Mouse (Mus musculus) retina, postnatal 1 day (tissue): ENCODE results near the gene Fnbp1.

Experiments used
- DNase-seq: peaks from one replicate; pipeline ENCODE4 v3.0.0-alpha.2; 2012

The Fnbp1 gene

DNA sequence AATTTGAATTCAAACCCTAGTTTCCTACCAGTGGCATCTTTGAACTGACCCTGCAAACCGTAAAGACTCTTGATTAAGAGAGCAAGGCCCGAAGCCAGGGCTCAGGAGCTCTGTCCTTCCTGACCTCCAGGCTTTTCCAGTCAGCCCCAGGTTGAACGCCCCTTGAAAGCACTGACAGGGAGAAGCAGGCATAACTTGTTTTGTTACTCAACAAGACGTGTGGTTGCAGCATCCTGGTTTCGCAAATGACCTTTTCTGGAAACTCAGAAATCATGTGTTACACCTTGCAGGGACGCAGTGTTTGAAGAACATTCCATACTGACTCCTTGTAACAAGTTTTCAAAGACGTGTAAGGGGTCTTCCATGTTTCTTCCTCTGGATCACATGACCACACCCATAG, 5.2 kb upstream of the Fnbp1 start:
- DNase-seq = no peak

DNA sequence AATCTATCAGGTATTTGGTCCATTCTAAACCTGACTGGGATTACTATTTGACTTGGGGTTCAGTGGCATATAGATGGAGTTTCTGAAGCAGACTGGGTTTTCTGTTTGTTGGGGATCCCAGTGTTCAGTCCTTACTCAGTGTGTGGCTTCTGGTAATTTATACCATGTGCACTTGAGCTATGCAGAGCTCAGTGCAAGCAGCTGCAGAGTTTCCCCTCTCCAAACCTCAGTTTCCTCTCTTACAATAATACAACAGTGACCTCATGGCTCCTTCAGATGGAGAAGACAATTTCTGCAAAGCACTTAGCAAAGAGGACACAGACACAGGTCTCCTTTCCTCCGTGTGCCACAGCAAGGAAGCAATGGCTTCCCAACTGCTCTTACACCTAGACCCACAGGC, 3.1 kb upstream of the Fnbp1 start:
- DNase-seq = no peak

DNA sequence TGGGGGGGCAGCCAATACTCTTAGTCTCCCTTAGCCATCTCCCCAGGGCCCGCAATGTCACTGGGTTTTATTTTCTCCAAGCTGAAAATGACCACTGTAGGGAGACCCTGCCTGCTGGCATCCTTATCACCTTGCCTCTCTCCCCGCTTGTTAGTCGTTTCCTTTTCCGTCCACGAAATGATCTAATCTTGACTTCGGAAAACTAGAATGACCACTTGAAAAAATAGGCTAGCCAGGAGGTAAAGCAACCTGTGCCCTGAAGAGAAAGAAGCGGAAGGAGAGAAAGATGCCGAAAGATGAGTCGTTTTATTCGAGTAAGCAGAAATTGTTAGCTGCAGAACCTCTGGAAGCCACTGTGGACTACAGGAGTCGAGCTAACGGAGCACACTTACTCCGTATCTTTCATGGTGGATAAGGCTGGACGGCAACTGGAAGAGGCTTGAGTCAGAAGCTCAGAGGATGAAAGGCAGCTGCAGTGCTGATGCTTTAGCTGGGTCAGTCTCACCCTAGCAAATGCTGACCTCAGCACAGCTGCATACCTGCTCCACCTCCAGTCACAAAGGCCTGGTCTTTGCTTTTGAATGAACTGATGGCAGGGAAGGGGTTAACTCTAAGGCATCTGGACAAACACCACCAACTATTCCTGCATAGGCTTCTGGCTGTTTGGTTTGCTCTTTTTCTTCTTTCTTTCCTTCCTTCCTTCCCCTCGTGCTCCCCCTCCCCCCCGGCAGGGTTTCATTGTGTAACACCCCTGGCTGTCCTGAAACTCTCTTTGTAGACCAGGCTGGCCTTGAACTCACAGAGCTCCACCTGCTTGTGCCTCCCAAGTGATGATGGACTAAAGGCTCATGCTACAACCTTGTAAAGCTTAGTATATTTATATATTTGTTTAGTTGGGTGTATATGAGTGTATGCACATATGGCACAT, 2.2 kb upstream of the Fnbp1 start:
- DNase-seq = no peak

DNA sequence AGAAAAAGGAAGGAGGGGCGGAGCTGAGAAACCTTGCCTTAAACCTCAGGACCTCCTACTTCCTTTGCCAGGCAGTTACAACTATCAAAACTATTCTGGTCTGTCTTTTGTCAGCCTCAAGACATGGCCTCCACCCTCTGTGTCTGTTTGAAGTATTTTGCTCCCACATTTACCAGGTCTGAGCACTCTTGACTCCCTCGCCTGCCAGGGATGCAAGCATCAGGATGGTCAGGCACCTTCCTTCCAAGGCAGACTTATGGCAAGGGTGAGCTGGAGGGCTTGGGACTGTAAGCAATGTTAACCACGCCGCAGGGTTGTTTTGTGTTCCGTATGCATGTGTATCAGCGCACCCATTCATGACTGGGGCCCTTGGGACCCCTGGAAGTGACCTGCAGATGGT, 1.5 kb upstream of the Fnbp1 start:
- DNase-seq = no peak

DNA sequence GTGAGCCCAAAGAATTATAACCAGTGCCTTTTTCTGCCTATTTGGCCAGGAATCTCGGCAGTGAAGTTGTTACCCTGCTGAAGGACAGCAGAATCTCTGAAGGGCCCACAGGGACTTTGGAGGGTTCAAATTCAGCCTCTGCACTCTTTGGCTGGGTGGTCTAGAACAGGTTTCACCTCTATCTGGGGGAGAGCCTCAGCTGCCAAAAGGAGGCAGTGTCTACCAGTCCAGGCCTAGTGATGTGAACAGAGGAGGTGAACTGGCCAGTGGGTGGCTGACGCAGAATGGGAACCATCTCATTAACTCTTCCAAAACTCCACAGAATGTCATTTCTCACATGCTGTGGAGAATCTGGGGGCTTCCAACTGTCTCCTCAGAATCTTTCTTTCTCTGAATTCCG, 697 bp upstream of the Fnbp1 start:
- no peak for DNase-seq

DNA sequence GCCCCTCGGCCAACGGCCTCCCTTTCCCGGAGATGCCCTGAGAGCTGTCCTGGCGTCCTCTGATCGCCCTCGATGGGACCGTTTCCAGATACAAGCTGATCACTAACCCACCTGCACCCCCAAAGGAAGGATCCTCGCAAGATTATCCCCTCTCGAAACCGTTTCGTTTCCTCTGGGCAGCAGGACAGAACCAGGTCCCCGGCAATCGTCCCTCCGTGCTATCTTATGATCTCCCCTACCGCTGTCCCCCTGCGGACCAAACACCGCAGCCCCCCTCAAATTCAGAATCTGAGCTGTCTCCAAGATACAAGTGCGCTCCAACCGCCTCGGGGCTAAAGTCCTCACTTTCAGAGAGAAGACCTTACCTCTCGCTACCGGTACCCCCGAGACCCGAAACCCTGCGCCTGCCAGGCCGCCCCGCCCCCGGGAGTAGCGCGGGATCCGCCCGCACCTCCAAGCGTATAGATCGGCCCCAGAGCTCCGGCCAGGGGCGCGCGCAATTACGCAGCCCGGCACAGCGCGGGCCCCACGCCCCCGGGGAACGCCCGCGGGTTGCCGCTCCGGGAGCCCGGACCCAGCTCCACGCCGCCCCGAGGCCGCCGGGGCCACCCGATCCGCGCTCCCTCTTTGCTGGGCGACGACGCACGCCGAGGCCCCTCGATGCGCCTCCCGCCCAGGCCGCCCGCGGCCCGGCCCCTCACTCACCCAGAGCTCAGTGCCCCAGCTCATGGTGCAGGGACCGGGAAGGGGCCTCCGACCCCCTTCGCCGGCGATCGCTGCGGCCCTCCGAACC, 538 bp downstream of the Fnbp1 start:
- DNase-seq = peak; percentile 59

DNA sequence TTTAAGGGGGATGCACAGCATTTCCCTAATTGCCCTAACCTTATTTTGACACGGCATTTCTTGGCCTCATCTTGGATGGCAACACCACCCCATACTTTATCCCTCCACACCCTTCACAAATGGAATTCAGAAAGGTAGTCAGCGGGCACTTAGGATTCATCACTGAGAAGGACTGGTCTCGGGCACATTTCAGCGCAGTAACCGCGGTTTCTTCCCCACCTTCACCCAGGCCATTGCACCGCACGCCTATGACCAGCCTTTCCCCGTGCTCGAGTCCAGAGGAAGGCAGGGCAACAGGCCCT, 1.1 kb downstream of the Fnbp1 start:
- DNase-seq = no peak

DNA sequence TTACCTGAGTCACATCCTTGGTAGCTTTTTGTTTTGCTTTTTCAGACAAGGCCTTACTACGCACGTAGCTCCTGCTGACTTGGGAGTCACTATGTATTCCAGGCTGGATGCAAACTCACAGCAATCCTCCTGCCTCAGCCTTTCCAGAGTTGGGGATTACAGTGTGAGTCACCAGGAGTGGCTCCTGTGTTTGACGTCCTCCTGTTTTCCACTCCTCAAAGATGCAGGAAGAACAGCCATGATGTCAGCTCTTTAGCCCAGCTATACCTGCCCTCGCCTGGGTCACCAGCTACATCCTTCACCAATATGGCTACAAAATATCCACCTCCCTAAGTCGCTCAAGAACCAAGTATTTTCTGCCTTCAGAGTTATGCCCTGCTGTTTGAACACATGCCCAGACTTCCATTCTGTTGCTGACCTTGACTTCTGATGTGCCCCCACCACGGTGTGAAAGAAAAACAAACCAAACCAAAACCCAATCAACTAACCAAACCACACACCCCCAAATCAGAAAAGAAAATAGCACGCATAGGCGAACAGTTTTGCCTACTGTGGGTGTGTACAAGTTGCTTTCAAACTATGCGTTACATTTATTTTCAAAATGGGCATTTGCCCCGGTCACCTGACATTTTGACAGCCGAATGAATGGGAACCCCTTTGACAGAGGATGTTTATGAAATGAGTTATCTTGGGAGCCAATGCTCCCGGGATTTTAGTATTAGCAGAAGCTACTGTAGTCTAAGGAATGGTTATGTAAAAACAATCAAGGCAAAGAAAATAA, 1.6 kb downstream of the Fnbp1 start:
- no peak for DNase-seq

DNA sequence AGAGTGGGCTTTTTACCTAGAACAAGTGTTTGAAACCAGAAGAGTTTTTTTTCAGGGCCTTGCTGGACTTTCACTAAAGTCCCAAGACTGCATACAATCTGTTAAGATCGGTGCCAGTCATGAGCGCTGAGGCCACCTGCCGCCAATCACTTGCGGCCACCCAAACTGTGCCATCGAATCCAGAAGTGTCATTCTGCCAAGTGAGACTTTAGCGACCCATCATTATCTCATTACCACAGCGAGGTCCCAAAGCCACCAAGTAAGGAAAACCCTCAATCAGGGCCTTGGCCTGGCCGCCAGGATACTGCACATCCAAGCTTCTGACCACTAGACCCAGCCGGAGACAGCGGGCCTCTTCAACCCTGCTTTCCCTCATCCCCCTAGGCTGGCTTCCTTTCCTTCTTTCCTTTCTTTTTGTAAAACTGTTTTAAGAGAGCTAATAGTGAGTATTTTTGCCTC, 2.6 kb downstream of the Fnbp1 start:
- DNase-seq = no peak

DNA sequence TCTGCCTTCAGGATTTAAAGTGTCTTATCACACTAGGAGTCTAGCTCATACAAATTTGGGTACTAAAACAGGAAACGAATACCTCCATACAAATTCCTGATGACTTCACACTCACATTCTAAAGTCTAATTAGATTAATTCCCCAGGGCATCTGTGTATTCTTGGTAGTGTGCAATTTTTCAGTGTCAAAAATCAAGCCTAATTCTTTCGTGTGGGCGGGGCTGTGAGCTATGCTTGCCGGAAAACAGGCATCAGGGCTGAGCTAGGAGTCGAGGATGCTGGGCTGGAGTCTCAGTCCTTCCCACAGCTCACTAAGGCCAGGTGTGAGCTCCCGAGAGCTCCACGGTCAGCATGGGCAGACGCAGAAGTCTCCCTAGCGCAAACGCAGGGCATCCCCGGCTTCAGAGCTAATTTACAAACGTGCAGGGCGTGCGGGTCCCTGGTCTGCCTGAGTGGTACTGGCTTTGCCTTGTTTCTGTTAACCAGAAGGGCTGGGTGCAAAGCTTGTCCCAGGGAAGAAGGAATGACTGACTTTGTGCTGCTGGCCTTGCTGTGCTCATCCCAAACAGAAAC, 4.7 kb downstream of the Fnbp1 start:
- DNase-seq = no peak

DNA sequence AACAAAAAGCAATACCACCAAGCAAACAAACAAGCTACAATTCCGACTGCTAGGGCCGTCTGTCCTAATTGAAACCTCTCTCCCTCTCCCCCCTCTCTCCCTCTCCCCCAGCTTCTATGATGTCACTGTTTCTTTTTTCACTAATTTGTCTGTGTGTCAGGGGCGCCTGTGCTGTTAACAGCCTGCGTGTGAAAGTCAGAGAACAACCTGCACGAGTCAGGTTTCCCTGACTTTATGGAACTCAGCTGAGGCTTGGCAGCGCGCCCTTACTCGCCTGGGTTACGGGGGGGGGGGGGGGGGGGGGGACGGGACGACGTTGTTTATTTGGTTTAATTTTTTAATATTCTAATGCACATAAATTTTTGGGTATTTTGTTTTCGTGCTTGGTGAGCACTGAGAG, 5.5 kb downstream of the Fnbp1 start:
- DNase-seq = no peak

DNA sequence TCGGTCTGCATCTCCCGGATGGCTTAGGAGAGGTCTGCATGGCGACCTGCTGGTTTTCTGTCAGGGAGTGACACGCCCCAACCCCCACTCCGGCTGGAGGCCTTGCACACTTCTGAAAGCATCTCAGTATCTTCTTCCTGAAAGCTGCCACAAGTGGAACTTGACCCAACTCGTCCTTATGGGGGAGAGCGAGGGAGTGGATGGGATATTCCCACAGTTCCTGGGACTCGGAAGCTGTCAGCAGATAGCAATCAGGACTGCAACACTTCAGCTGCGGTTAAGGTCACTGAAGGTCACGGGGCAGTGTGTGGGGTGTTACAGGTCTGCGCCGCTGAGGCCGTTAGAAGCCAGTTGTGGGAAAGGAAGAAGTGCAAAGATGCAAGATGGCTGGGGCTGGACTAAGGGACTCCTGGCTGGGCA, 6.3 kb downstream of the Fnbp1 start:
- no peak for DNase-seq

DNA sequence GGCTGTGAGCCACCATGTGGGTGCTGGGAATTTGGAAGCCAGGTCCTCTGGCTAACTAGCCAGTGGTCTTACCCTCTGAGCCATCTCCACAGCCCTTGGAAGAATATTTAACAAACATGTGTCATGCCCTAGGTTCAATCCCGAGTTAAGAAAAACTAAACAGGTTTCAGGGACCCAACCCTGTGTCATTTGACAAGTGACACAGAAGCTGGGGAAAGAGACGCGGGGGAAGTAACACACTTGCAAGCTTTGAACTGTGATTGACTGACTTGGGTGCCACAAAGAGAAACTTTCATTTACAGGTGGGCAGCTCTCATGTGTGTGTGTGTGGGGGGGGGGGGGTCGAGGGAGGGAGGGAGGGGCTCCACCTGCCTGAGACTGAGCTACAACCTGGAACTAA, 7.8 kb downstream of the Fnbp1 start:
- DNase-seq = no peak

DNA sequence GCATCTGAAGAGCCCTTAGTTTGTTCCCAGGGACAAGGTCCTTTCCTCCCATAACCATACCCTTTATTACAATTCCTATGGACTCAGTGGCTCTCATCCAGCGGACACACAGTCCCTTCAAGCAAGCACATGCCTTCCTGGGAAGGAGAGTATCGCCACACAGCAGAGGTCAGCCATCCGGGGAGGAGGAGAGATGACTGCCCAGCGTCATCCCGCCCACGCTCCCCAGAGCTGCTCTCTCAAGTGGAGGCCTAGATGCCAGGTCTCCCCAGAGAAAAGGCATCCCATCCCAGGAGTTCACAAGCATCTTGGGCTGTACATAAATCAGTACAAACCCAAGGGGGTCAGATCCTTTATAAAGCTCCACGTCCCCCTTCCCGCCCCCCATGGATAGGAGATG, 9.1 kb downstream of the Fnbp1 start:
- no peak for DNase-seq

DNA sequence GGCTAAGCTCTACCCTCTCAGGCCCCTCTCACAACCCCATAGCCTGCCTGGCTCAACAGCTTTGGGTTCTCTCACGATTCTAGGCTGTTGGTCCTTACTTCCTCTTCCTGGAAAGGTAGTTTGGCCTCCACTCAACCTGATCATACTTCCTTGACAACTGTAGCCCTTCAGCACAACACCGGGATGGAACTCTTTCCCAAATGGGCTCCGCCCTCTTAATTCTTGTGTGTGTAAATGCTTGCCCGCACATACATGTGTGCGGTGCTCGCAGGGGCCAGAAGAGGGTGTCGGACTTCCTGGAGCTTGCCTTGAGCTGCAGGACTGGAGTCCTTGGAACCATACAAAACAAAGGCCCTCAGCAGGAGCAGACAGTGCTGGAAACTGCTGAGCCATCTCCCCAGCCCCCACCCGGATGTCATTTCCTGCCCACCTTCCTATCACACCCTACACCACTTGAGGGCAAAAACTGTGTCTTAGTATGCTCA, 11.0 kb downstream of the Fnbp1 start:
- DNase-seq = peak; percentile 31

DNA sequence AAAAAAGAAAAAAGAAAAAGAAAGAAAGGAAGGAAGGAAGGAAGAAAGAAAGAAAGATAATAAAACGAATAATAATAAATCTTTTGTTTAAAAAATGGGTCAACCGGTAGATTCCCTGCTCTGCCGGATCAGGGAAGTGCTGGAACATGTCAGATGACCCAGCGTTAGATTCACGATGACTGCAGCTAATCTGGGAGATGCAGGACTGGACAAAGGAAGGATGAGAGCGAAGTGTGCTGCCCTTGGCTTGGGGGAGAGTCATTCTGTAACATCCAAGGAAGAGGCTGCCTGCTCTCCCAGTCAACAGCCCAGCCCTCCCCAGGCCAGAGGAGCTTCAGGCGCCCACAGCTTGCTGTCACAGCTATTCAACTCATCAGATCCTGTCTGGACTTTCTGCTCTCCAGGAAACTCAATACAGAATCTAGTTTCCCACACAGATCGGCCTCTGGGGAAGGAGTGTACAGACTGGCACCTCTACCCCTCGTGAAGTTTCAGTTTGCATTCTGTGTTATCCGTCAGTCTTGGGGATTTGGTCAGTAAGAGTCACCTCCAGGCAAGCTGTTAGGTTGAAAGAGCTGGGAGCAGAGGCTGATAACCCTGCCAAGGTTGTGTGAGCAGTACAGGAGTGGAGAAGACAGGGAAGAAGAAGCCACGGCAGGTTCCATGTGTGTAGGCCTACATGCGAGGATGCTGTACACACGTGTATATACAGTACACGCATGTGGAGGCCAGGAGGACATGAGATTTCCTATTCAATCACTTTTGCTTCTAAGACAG, 11.9 kb downstream of the Fnbp1 start:
- peak; percentile 55 for DNase-seq

DNA sequence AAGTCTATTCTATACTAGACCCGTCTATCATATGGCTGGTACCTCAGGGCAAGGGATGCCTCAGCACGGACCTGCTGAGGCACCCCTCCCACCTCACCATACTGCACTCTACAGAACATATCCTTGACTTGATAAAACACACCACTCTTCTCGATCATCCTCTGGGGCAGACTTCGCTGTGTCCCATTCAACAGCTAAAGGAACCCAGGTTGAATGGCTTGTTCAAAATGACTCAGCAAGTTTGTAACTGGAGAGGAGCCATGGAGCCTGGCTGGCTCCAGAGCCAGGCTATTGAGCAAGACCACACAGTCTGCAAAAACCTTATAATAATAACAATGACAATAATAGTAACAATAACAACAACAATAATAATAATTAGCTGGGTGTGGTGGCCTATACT, 13.9 kb downstream of the Fnbp1 start:
- no peak for DNase-seq

DNA sequence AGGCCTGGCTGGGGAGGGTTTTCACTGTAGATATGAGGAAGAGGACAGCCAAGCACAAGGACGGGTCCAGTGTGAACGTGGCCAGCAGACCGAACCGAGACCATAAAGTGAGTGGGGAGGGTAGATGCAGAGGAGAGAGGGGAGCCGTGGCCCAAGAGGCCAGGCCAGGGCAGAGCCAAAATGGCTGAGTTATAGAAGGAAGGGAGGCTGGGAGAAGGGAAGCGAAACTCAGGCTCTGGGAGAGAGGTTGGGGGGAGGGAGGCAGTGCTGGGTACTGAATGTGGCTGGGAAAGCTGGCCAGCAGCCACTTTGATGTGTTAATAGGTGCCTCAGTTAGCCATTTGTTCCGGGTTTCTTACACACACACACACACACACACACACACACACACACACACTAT, 14.6 kb downstream of the Fnbp1 start:
- no peak for DNase-seq

DNA sequence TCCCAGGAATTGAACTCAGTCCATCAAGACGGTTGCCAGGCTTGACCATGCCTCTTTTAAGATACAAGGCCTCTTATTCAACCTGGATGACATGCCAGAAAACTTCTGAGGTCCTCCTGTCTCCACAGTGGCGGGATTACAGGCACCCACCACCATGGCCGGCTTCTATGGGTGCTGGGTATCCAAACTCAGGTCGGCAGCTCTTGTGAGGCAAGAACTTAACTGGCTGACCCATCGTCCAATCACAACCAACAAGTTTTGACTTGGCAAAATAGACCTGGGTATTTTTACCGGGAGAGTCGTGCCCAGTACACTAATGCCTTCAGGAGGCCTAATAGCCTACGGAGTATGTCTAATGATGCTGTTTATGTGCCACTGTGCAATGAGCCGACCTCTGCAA, 15.8 kb downstream of the Fnbp1 start:
- no peak for DNase-seq

DNA sequence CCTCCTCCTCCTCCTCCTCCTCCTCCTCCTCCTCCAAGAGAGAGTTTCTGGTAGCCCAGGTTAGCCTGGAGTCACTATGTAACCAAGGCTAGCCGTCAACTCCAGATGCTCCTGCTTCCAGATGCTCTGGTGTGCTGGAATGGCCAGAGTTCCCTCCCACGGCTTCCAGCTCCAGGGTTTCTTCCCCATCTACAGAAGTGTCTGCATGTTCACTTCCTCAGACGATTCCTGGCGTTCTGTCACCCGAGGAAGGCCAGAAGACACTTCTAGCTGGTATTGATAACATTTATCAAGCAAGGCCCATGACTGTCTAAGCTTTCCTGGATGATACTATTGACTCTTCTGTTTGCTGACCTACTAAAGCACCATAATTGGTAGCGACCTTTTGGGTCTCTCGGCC, 16.7 kb downstream of the Fnbp1 start:
- no peak for DNase-seq

DNA sequence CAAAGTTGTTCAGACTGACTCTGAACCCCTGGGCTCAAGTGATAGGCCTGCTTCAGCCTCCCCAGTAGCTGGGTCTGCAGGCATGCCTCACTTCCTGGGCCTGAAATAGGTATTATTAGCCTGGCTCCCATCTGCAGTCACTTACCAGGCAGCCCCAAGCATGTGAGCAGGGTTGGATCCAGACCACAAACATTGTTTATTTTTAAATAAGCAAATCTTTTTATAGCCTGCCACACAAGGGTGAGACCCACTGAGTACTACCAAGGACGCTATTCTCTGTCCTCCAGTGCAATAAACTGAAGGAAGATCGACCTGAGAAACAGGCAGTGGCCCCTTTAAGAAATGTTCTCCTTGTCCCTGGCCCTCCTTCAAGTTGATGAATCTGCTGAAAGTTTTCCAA, 17.1 kb downstream of the Fnbp1 start:
- DNase-seq = no peak

DNA sequence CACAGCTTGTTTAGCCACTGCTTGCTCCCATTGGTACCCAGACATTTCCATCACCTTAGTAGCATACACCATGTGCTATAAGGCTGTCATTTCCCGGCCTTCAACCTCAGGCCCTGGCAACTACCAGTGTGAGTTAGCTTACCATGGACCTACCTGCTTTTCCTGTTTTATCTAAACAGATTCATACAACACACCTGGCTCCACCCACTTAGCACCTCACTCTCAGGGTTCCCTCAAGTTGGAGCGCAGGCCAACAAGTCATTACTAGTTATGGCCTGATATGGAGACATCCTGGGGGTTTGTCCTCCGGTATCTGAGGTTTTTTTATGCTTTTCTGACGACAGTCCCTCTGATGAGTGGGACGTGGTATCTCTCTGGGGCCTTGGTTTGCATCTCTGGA, 18.3 kb downstream of the Fnbp1 start:
- no peak for DNase-seq
